Mouse (Mus musculus): ENCODE results near the gene Ostm1.

The Ostm1 gene

GRCm38 (mm10) chr10:42630596-42631355, 47.2 kb downstream of the Ostm1 start:
- no peak for DNase-seq

- no peak for DNase-seq
These were observed 48.3 kb downstream of the Ostm1 start for GRCm38 (mm10) chr10:42631754-42632452.

- no peak for DNase-seq
These were observed 49.1 kb downstream of the Ostm1 start for GRCm38 (mm10) chr10:42632453-42633360.

GRCm38 (mm10) chr10:42633361-42634121, 49.9 kb downstream of the Ostm1 start:
- no peak for DNase-seq

- no peak for DNase-seq
These were observed 50.6 kb downstream of the Ostm1 start for GRCm38 (mm10) chr10:42634122-42634720.

- DNase-seq = no peak
These were observed 51.4 kb downstream of the Ostm1 start for GRCm38 (mm10) chr10:42635046-42635445.

DNA sequence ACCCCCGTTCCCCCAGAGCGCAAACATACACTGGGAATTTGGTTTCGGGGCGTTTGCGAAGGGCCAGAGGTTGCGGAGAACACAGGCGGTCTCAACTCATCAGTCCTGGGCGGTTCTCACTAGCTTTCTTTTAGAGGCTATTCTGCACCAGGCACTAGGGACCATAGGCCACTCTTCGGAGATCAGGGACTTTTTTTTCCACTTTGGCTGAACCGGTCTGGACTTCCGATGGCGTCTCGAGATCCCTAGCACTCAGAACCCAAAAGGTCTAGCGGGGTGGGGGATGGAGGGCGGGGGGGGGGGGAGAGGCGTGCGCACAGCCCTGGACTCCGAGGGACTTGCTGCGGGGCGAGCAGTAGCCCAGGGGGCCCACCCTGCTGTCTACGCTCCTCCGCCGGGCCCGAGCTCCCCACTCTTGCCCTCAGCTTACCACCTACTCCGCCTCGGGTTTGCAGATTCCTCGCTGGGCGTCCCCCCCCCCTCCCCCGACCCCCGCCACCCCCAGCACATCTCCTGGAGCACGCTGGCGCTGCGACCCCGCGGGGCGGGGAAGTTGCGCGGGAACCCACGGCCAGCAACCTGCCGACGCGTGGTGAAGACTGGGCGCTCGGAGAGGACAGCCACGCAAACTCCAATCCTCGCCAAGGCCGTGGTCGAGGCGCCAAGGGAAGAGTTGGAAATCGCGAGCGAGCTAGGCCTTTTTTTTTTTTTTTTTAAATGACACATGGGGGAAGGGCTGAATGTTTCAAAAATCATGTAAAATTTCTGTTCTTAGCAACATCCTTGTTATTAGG, 52.1 kb downstream of the Ostm1 start:
- no peak for DNase-seq

GRCm38 (mm10) chr10:42636360-42637182, 52.9 kb downstream of the Ostm1 start:
- DNase-seq = no peak

- DNase-seq = peak; percentile 66
These were observed 53.7 kb downstream of the Ostm1 start for GRCm38 (mm10) chr10:42637183-42637788.

GRCm38 (mm10) chr10:42639856-42640255, 56.2 kb downstream of the Ostm1 start:
- DNase-seq = no peak

DNA sequence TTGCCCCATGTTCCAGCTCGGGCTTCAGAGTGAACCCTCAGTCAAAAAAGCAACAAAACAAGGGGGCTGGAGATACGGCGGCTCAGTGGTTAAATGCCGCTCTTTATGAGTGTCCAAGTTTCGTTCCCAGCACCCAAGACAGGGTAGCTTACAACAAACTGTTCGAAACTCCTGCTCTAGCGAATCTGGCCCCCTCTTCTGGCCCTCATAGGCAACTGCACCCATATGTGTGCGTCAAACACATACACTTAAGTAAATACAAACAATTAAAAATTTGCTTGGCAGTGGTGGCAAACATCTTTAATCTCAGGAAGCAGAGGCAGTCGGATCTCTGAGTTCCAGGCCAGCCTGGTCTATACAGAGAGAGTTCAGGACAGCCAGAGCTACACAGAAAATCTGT, 60.0 kb downstream of the Ostm1 start:
- no peak for DNase-seq

DNA sequence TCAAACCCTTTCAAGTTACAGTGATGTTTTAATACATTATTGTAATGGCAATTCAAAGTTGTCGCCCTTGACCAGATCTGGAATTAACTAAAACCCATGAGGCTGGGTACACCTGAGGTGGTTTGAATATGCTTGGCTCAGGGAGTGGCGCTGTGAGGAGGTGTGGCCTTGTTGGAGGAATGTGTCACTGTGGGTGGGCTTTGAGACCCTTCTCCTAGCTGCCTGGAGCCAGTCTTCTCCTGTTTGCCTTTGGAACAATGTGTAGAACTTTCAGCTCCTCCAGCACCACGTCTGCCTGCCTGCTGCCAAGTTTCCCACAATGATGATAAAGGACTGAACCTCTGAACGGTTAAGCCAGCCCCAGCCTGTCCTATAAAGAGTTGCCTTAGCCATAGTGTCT, 62.7 kb downstream of the Ostm1 start:
- no peak for DNase-seq

DNA sequence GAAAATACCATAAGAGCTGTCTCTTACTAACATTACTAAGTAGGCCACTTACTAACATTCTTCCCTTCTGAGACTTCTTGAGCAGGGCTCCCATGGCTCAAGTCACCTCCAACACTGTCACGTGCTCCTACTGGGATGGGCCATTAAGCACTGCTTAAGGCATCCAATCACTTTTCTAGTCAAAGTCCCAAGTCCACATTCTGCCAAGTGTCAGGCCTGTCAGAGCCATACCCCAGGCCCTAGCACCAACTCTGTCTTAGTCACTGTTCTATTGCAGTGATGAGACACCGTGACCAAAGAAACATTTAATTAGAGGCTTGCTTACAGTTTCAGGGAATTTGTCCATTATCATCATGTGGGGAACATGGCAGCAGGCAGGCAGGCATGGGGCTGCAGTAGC, 78.3 kb downstream of the Ostm1 start:
- DNase-seq = no peak

DNA sequence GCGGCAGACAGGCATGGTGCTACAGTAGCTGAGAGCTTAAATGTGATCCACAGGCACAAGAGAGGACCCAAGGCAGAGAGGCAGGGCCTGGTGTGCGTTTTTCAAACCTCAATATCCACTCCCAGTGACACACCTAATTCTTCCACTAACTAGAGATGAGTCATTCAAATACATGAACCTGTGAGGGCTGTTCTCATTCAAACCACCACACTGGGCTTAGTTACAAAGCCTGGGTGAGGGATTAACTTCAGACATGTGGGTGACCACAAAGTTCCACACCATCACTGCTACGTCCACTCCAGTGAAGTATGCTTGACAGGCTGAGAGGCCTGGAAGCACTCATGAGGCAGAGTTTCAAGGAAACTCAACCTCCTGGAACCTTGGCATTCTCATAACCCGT, 86.3 kb downstream of the Ostm1 start:
- DNase-seq = no peak

DNA sequence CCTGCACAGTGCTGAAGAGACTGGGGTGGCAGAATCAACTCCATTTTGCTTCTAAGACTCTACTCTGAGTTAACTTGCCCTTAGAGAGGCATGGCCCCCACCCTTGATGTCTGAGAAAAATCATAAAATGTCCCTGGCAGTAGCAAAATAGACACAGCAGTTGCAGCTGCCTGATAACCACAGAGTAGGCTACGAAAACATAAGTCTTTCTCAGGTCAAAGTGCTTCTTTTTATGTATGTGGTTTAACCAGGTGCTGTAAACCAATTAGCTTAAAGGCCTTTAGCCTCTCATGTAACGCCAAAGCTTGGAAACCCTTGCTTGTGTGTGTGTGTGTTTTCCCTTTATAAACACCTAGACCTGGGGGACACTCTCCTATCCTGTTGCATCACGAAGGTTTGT, 89.2 kb downstream of the Ostm1 start:
- DNase-seq = no peak

DNA sequence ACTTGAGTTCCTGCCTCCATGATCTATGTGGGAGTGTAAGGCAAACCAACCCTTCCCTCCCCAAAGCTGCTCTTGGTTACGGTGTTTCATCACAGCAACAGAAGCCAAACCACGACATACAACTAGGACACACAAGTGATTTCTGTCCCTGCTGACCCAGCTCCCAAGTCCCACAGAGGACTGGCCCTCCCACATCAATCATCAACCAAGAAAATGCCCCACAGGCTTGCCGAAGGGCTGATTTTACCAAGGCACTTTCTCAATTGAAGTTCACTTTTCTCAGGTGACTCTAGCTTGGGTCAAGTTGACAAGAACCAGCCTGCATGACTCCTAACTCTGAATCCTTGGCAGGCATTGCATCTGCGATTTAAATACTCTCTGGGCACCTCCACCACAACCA, 91.9 kb downstream of the Ostm1 start:
- no peak for DNase-seq

DNA sequence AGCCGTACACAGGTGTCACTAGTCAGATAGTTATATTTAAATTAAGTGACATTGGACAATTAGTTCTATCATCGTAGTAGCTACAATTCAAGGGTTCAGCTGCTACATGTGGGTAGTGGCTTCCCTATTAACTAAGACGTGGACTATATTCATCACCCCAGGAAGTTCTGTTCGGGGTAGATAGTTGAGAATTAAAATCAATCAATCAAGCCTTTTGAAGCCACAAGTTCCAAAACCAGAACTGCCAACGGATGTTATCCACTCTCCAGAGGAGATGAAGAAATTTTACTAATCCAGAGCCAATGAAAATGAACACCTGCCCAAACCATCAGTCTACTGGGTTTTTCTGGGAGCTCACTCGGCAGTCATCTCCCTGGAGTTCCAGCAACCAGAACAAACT, 94.7 kb downstream of the Ostm1 start:
- DNase-seq = no peak

- peak; percentile 83 for DNase-seq
These were observed 95.2 kb downstream of the Ostm1 start for GRCm38 (mm10) chr10:42678755-42679364.

DNA sequence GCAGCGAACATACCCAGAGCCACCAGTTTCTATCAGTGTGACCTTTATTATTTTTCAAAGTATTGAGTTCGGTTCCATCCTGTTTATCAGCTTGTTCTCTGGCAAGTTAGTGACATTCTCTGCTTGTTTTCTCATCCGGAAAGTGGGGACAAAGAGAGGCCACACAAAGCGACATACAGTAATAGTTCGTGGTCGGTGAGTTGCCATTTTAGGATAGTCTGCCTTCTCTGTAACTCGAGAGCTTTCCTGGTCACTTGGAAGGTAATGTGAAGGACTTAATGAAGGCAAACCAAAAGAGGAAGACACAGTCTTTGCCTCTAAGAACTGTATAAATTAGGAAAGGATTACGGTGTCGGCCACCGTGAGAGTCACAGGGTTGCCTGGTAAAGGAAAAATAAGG, 96.0 kb downstream of the Ostm1 start:
- no peak for DNase-seq

- no peak for DNase-seq
These were observed 97.0 kb downstream of the Ostm1 start for GRCm38 (mm10) chr10:42680582-42681001.
